Mouse (Mus musculus) testis, adult 2 months (tissue): Measurements from ENCODE around the gene Psma5. TPM values are rescaled to one million over a fixed set of nuclear protein-coding genes. Genes with fewer than 3 reads are reported as not detected.
A peak's percentile ranks its signal among the peaks of the same experiment; 100 is the strongest.
"Not testable (repeated sequence)": the region's sequence is repeated elsewhere in the genome, so short reads cannot be mapped to it uniquely, and the experiment has no call there.

Source experiments
- H3K27ac ChIP-seq: fragments of 200-500 bp; 2 replicates; pipeline ENCODE4 v1.5.1; 2012; ENCODE audit warnings: low read depth, low read length; ENCODE audit not compliant: control insufficient read depth, insufficient read depth
- H3K27me3 ChIP-seq: fragments of 200-500 bp; 2 replicates; pipeline ENCODE4 v1.6.1; 2012; ENCODE audit warnings: mild to moderate bottlenecking, low read length, moderate library complexity; ENCODE audit not compliant: control insufficient read depth, insufficient read depth
- H3K36me3 ChIP-seq: fragments of 200-500 bp; 2 replicates; pipeline ENCODE4 v1.6.1; 2012; ENCODE audit warnings: mild to moderate bottlenecking, low read length; ENCODE audit not compliant: control insufficient read depth, insufficient read depth
- H3K4me1 ChIP-seq: fragments of 200-500 bp; 2 replicates; pipeline ENCODE4 v1.6.1; 2012; ENCODE audit warnings: low read length; ENCODE audit not compliant: control insufficient read depth, insufficient read depth
- H3K4me3 ChIP-seq: fragments of 200-500 bp; 2 replicates; pipeline ENCODE4 v1.5.1; 2012; ENCODE audit warnings: low read depth, mild to moderate bottlenecking, low read length, moderate library complexity, mixed read lengths; ENCODE audit not compliant: control insufficient read depth
- CTCF ChIP-seq: fragments of 200-500 bp; IDR thresholded peaks from 2 replicates; pipeline ENCODE4 v1.5.1; 2012; ENCODE audit warnings: low read depth, mild to moderate bottlenecking, inconsistent platforms, low read length, moderate library complexity; ENCODE audit not compliant: control insufficient read depth, insufficient read depth, insufficient replicate concordance
- POLR2A ChIP-seq: fragments of 200-500 bp; IDR thresholded peaks from 2 replicates; pipeline ENCODE4 v1.6.1; 2012; ENCODE audit warnings: low read depth, mild to moderate bottlenecking, inconsistent platforms, low read length, moderate library complexity; ENCODE audit not compliant: control insufficient read depth
- polyA plus RNA-seq: library from polyadenylated mRNA; depleted of rRNA; stranded (reverse); fragments of >200 nt; gene quantifications from 2 replicates; pipeline ENCODE4 v1.2.3, GENCODE M21; 2012

Psma5 gene
- polyA plus RNA-seq, 1 experiment = 38.2 TPM

- TF ChIP-seq POLR2A (no peak), CTCF (no peak)
- Histone ChIP-seq H3K4me1 (peaks cover 3% of the 10 kb centered on the region), H3K4me3 (no peak overlapping the region), H3K27ac (no peak overlapping the region), H3K36me3 (no peaks in the 10 kb centered on the region), H3K27me3 (no peaks in the 10 kb centered on the region)
Measured at GRCm38 (mm10) chr3:108241243-108241839, 15.4 kb upstream of the Psma5 start.

- H3K4me1 ChIP-seq = no peaks in the 10 kb centered on the region
- no peaks in the 10 kb centered on the region for H3K27me3 ChIP-seq
- TF ChIP-seq CTCF (no peak), POLR2A (no peak)
- no peak overlapping the region for H3K4me3 ChIP-seq
- no peak overlapping the region for H3K27ac ChIP-seq
- H3K36me3 ChIP-seq = no peaks in the 10 kb centered on the region
Measured at GRCm38 (mm10) chr3:108246857-108247256, 9.9 kb upstream of the Psma5 start.

- Histone ChIP-seq H3K4me1 (peaks cover 3% of the 10 kb centered on the region), H3K27me3 (no peaks in the 10 kb centered on the region), H3K27ac (no peak overlapping the region), H3K4me3 (no peak overlapping the region; the same call in 1 of the 2 replicates), H3K36me3 (no peaks in the 10 kb centered on the region; the same call in none of the 2 replicates)
- TF ChIP-seq POLR2A (no peak), CTCF (no peak)
Measured at GRCm38 (mm10) chr3:108257831-108258500, 1.2 kb downstream of the Psma5 start.

GRCm38 (mm10) chr3:108259319-108259718 is 2.6 kb downstream of the Psma5 start:
- TF ChIP-seq CTCF (no peak), POLR2A (no peak)
- H3K27ac ChIP-seq = no peak overlapping the region

GRCm38 (mm10) chr3:108279495-108279894 is 22.8 kb downstream of the Psma5 start:
- not testable (repeated sequence) for H3K27ac ChIP-seq, H3K4me1 ChIP-seq, H3K27me3 ChIP-seq, H3K36me3 ChIP-seq, H3K4me3 ChIP-seq

More at GRCm38 (mm10) chr3:108259319-108259718, 2.6 kb downstream of the Psma5 start:
- no peak overlapping the region for H3K4me3 ChIP-seq
- H3K27me3 ChIP-seq = no peaks in the 10 kb centered on the region
- H3K4me1 ChIP-seq = peaks cover 3% of the 10 kb centered on the region
- no peaks in the 10 kb centered on the region; the same call in none of the 2 replicates for H3K36me3 ChIP-seq

GRCm38 (mm10) chr3:108282401-108283240 is 25.9 kb downstream of the Psma5 start:
- no peaks in the 10 kb centered on the region for H3K36me3 ChIP-seq
- no peak for TF ChIP-seq POLR2A
- no peak for TF ChIP-seq CTCF
- peak overlapping the region; percentile 86; the same call in 1 of the 2 replicates for H3K4me3 ChIP-seq
- peaks cover 7% of the 10 kb centered on the region for H3K4me1 ChIP-seq
- peak overlapping the region; percentile 48 for H3K27ac ChIP-seq
- no peaks in the 10 kb centered on the region for H3K27me3 ChIP-seq

- no peaks in the 10 kb centered on the region for H3K27me3 ChIP-seq
- H3K4me3 ChIP-seq = peak overlapping the region; percentile 86
- no peaks in the 10 kb centered on the region for H3K36me3 ChIP-seq
- peaks cover 7% of the 10 kb centered on the region for H3K4me1 ChIP-seq
- peak overlapping the region; percentile 44 for H3K27ac ChIP-seq
- no peak for TF ChIP-seq CTCF
- TF ChIP-seq POLR2A = no peak
Measured at GRCm38 (mm10) chr3:108283241-108283561, 26.5 kb downstream of the Psma5 start.
